Mouse (Mus musculus) embryo, embryonic 9.5 days (tissue): ENCODE measurements at regions not wholly inside any gene's neighbourhood (a gene's known extent, or its start where the extent isn't known, plus 50 kb on each side); places are given as distances from the start of the nearest gene placed in this dataset.
A peak's percentile ranks its signal among the peaks of the same experiment; 100 is the strongest.

Source experiments
- DNase-seq: peaks from one replicate; pipeline ENCODE4 v3.0.0-alpha.2; 2017; ENCODE audit errors: extremely low spot score

DNA sequence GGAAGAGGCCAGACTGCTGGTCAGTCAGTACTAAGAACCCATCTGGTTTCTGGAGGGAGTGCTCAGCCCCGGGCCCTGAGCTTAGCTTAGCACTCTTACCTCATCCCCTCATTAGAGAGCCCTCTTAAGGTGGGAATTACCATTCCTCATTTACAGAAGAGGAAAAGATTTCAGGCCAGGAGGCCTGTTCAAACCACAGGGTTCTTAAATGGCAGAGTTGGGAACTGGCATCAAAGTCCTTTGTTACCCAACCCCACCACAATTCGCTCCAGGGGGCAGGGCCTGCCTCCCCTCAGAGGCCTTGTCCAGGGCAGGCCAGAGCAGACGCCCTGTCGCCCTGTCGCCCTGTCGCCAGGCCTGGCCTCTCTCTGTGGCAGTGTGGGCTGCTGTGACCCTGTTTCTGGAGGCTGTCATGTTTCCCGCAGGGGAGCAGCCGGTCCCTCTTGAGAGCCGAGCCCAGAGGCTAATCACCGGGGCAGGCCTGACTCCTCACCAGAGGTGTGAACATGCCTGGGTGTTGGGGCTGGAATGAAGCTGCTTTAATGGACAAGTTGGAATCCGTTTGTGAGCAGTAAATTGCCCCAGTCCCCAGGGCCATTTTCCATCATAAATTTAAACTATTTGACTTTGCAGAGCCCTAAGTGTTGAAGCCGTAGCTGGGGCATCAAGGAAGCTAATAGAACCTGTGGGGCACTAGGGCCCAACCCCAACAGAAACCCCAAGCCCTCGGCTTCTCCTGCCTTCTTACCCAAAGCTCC lies 116.9 kb upstream of the Haao start:
- no peak for DNase-seq

GRCm38 (mm10) chr17:83963561-83963960 lies 115.8 kb upstream of the Haao start:
- no peak for DNase-seq

- no peak for DNase-seq
Observed at GRCm38 (mm10) chr17:83962841-83963240, 115.1 kb upstream of the Haao start.

- no peak for DNase-seq
Observed at GRCm38 (mm10) chr17:83962126-83962525, 114.4 kb upstream of the Haao start.

GRCm38 (mm10) chr17:83960821-83961220 lies 113.1 kb upstream of the Haao start:
- DNase-seq: no peak

DNA sequence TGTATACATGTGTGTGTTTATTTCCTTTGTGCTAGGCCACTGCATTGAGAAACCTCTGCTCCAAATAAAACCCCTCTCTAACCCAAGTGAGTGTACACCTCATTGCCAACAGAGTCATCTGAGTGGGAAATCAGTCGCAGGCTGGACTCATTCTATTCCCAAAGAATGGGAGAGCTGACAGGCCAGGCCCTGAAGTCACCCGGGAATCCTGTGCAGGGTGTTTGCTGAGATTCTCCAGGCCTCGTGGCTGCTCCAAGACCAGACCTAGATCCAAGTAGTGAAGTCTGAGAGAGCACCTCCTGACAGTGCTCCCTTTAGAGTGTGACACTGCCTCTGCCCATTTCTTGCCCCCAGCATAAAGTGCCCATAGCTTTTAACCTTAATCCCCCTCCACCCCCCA lies 112.4 kb upstream of the Haao start:
- no peak for DNase-seq

- no peak for DNase-seq
Observed at GRCm38 (mm10) chr17:83959159-83959848, 111.5 kb upstream of the Haao start.

- no peak for DNase-seq
Observed at GRCm38 (mm10) chr17:83958706-83959105, 110.9 kb upstream of the Haao start.

GRCm38 (mm10) chr17:83957661-83958540 lies 110.1 kb upstream of the Haao start:
- DNase-seq: no peak

DNA sequence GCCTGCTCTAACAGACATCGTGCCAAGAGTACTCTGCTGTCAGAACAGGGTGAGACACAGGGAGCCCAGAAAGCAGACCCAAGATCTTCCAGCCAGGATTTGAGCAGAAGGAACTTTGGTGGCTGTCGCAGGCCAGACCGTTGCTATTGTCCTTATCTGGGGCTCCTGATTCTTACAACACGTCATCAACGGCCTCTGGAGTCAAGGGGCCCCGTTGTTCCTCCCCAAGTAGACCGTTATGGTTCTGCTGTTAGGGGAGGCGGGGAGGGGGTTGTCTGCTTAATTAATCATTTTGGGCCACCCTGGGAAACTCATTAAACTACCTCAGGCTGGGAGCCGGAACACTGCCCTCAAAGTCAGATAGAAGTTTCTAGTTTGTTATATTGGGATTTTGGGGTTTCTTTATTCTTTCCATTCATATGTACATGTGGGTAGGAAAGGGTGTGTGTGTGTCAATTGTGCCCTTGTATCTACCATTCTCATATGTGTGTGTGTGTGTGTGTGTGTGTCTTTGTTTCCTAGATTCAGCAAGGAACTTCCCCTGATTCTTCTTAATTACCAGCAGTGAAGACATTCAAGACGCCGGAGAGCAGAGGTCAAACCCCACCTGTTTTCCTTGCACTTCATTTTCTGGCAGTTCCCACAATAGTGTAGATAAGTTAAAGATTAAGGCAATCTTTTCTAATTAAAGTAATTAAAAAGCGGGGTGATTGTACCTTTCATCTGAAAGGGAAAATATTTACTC lies 109.2 kb upstream of the Haao start:
- DNase-seq: no peak

- DNase-seq: peak; percentile 33
Observed at GRCm38 (mm10) chr17:83955978-83956377, 108.2 kb upstream of the Haao start.

- no peak for DNase-seq
Observed at GRCm38 (mm10) chr17:83955058-83955697, 107.4 kb upstream of the Haao start.

DNA sequence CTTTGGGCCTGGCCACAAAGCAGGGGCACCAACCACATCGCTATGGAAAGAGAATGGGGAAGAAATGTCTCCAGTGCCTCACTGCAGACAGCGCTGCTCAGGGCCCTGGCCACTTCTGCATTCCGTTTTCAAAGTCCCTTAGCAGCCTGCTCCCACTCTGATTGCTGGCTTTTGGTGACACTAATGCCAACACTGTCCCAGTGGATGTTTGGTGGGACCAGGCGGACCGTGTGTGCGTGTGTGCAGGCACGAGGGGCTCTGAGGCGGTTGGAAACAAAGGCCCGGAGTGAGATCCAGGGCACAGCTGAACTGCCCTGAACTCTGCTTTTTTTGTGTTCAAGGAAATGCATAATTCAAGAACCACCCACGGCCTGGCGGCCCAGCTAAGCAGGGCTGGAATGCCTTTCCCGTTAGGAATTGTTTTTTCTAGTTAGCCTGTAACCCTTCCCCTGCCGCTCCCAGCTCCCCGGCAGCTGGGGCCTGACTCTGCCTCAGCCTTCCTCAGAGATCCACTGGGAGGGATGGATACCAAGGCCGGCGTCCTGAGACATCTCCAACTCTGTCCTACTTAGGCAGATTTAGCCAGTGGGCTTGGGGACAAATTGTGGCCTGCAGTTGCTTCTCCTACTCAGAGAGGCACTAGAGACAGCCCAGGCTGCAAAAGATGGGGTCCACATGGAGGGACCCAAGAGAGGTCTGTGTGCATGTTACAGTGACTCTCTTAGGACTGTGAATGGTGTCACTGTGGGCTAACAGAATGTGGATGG lies 106.7 kb upstream of the Haao start:
- peak; percentile 69 for DNase-seq

GRCm38 (mm10) chr17:83953656-83954055 lies 105.9 kb upstream of the Haao start:
- peak; percentile 43 for DNase-seq

GRCm38 (mm10) chr17:83946718-83947117 lies 99.0 kb upstream of the Haao start:
- DNase-seq: peak; percentile 37

GRCm38 (mm10) chr17:83939344-83939743 lies 91.6 kb upstream of the Haao start:
- no peak for DNase-seq

DNA sequence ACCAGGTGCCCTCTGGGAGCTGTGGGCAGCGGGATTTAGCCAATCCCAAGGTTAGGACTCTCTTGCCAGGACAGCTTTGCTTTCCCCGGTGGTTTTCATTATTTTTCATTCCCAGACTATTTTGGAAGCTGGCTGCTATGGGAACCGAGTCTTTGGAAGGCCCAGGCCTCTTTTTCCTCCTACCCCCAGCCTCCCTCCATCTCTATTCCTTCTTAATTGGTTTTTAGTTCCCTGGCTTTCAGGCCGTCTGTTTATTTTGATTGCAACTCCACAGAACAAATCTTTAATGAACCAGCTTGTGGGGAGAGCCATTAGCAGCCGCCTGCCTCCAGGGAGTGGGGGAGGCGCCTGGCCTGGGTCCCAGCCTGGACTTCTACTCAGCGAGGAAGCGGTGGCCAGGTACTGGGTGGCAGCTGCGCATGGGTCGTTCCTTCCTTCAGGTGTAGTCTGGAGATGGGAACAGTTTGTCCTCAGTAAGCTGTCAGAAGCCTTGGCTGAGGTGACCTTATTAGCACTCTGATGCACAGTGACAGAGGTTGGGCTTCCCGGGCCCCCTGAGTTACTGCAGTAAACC lies 91.0 kb upstream of the Haao start:
- peak; percentile 47 for DNase-seq

GRCm38 (mm10) chr17:83937576-83937975 lies 89.8 kb upstream of the Haao start:
- DNase-seq: peak; percentile 37

DNA sequence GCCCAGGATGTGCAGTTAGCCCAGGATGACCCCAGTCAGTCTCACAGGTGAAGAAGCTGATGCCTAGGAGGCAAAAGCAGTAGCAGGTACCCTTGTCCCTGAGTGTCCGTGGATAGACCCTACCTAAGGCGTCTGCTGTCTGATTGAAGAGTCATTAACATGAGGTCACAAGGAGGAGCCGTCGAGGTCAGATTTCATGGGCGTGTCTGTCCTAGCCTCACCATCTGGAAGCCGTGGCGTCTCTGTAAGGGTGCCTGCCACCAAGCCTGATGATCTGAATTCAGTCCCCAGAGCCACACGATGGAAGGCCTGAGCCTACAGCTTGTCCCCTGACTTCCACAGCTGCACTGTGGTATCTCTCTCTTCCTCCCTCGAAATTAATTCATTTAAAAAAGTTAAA lies 88.9 kb upstream of the Haao start:
- no peak for DNase-seq

- no peak for DNase-seq
Observed at GRCm38 (mm10) chr17:83935969-83936368, 88.2 kb upstream of the Haao start.
